Mouse (Mus musculus) ES-Bruce4 (cell line): ENCODE measurements around the gene Nenf. TPM values are rescaled to one million over a fixed set of nuclear protein-coding genes. Genes with fewer than 3 reads are reported as not detected.

Experiments used
- H3K27ac ChIP-seq: 2 replicates; pipeline ENCODE4 v1.5.1; 2012; ENCODE audit warnings: low read length, inconsistent platforms; ENCODE audit not compliant: insufficient read depth
- H3K27me3 ChIP-seq: 2 replicates; pipeline ENCODE4 v1.6.1; 2012; ENCODE audit warnings: mild to moderate bottlenecking, low read length, inconsistent platforms; ENCODE audit not compliant: control insufficient read depth, poor library complexity, insufficient read depth, severe bottlenecking
- H3K36me3 ChIP-seq: 2 replicates; pipeline ENCODE4 v1.6.1; 2012; ENCODE audit warnings: inconsistent platforms, mild to moderate bottlenecking, low read length, moderate library complexity; ENCODE audit not compliant: control insufficient read depth, poor library complexity, insufficient read depth, severe bottlenecking
- H3K4me1 ChIP-seq: one replicate; pipeline ENCODE4 v1.8.1; 2011; ENCODE audit warnings: low read length; ENCODE audit not compliant: control insufficient read depth, insufficient read depth
- H3K4me3 ChIP-seq: 2 replicates; pipeline ENCODE4 v1.5.1; 2011; ENCODE audit warnings: low read depth, mild to moderate bottlenecking, low read length
- H3K9ac ChIP-seq: 2 replicates; pipeline ENCODE4 v1.6.1; 2012; ENCODE audit warnings: low read depth, mild to moderate bottlenecking, inconsistent platforms; ENCODE audit not compliant: poor library complexity, severe bottlenecking
- H3K9me3 ChIP-seq: replicated peaks from 2 replicates; pipeline ENCODE4 v1.6.1; 2012; ENCODE audit warnings: mild to moderate bottlenecking, low read length, inconsistent platforms; ENCODE audit not compliant: control insufficient read depth, poor library complexity, insufficient read depth, severe bottlenecking
- CTCF ChIP-seq: IDR thresholded peaks from one replicate; pipeline ENCODE4 v1.8.1; 2011; ENCODE audit warnings: low read depth, low read length
- EP300 ChIP-seq: IDR thresholded peaks from 2 replicates; pipeline ENCODE4 v1.6.1; 2011; ENCODE audit warnings: low read depth, low read length; ENCODE audit not compliant: insufficient read depth
- POLR2A ChIP-seq: IDR thresholded peaks from one replicate; pipeline ENCODE4 v1.8.1; 2011; ENCODE audit warnings: low read length; ENCODE audit not compliant: insufficient read depth
- polyA plus RNA-seq: library from polyadenylated mRNA; stranded (reverse); fragments of >200 nt; gene quantifications from 2 replicates; pipeline ENCODE4 v1.2.4, GENCODE M21; 2011; ENCODE audit warnings: low read depth; ENCODE audit not compliant: missing spikeins, insufficient read depth, insufficient read length

Gene Nenf
- 19.9 and 20.2 TPM in 2 replicates for polyA plus RNA-seq

DNA sequence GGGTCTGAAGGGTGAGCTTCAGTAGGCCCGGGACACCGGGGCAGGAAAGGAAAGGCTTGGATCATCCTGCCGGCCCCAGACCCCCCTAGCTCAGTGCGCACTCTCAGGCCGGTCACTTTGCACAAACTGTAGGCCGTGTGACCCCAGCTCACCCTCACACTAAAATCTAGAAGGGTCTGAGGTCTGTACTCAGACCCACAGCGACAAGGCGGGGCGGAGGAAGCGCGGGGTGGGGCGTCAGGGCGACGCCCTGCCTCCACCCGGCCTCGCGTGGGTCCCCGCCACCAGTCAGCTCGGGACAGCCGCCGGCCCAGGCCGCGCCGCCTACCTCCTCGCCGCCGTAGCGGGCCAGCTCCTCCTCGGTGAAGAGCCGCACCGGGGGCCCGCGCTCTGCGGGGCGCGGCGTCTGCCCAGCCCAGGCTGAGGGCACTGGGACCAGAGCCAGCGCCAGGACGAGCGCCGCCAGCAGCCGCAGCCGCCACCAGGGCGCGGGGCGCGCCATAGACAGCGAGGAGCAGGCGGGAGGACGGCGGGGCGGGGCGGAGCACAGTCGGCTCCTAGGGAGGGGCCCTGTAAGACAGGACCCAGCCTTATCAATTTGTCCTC, at the start of gene Nenf:
Gene Nenf (minus strand): TSS at position 604 of the 606 bp plus-strand sequence.
- no peak within 1 kb of the TSS for H3K27ac ChIP-seq
- peak within 1 kb of the TSS; percentile 90 for H3K9ac ChIP-seq
- H3K4me3 ChIP-seq = peak within 1 kb of the TSS; percentile 79
- H3K9me3 ChIP-seq = no peaks in the 10 kb centered on the region
- no peak for TF ChIP-seq CTCF
- no peak for TF ChIP-seq POLR2A
- TF ChIP-seq EP300 = no peak
- H3K27me3 ChIP-seq = no peaks in the 10 kb centered on the region
- H3K36me3 ChIP-seq = no peaks in the 10 kb centered on the region
- H3K4me1 ChIP-seq = no peaks in the 10 kb centered on the region

DNA sequence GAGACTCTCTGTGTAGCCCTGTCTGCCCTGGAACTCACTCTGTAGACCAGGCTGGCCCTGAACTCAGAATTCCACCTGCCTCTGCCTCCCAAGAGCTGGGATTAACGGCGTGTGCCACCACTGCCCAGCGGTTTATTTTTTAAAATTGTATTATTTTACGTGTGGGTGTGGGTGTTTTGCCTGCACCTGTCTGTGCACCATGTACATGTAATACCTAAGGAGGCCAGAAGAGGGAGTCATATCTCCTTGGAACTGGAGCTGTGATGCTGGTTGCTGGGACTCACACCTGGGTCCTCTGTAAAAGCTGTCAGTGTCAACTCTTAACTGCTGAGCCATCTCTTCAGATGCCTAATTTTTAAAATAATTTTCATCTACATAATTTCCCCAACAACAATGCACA, 46.5 kb upstream of the Nenf start:
- H3K27me3 ChIP-seq = no peaks in the 10 kb centered on the region
- H3K4me1 ChIP-seq = no peaks in the 10 kb centered on the region
- no peaks in the 10 kb centered on the region for H3K9me3 ChIP-seq
- no peak overlapping the region for H3K9ac ChIP-seq
- no peak overlapping the region for H3K27ac ChIP-seq
- TF ChIP-seq EP300 (no peak), POLR2A (no peak), CTCF (peak; percentile 37)
- peaks cover 23% of the 10 kb centered on the region for H3K36me3 ChIP-seq
- no peak overlapping the region for H3K4me3 ChIP-seq

- H3K9ac ChIP-seq = no peak overlapping the region
- no peak overlapping the region for H3K4me3 ChIP-seq
- no peaks in the 10 kb centered on the region for H3K4me1 ChIP-seq
- H3K9me3 ChIP-seq = no peaks in the 10 kb centered on the region
- H3K27ac ChIP-seq = no peak overlapping the region
- H3K36me3 ChIP-seq = peaks cover 26% of the 10 kb centered on the region
- TF ChIP-seq CTCF (no peak), POLR2A (no peak), EP300 (no peak)
- no peaks in the 10 kb centered on the region for H3K27me3 ChIP-seq
Observed at GRCm38 (mm10) chr1:191362412-191362811, 44.4 kb upstream of the Nenf start.

DNA sequence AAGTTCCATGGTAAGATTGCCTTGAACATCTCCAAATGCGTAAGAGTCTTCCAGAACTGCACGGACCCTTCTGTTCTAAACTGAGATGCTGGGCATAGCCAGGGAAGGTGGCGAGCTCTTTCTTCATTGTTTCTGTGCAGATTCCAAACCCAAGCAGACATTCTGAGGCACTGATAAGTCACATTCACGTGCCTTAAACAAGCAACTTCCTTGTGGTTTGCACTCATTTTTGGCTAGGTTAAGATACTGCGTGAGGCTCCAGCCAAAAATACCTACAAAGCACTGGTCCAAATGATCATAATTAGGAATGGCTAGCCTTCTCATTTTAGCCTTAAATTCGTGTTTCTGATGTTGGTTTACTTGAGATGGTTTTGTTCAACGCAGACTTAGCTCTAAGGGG, 41.5 kb upstream of the Nenf start:
- no peak for TF ChIP-seq EP300
- TF ChIP-seq CTCF = no peak
- no peak for TF ChIP-seq POLR2A

DNA sequence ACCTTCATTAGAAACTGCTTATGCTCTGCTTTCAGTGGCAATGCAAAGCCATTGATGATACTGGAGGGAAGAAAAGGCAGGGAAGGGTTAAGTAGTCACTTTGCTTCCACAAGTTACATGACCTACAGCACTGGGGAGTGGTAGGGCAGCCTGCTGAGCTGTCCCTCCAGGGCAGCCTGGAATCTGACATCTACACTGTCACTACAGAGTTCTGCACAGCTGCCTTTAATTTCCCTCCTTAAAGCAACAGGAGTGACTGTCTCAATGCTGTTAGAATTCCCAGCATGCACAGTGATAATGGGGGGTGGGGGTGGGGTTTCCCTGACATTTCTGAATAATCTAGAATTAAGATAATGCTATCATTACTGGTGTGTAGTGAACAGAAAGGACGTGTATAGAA, 38.9 kb upstream of the Nenf start:
- no peaks in the 10 kb centered on the region for H3K9me3 ChIP-seq
- TF ChIP-seq CTCF (no peak), POLR2A (no peak), EP300 (no peak)
- no peak overlapping the region for H3K27ac ChIP-seq
- peaks cover 40% of the 10 kb centered on the region for H3K36me3 ChIP-seq
- H3K4me3 ChIP-seq = no peak overlapping the region
- no peaks in the 10 kb centered on the region for H3K4me1 ChIP-seq
- no peak overlapping the region for H3K9ac ChIP-seq
- no peaks in the 10 kb centered on the region for H3K27me3 ChIP-seq

More for the DNA sequence above, 41.5 kb upstream of the Nenf start:
- no peaks in the 10 kb centered on the region for H3K4me1 ChIP-seq
- H3K4me3 ChIP-seq = no peak overlapping the region
- no peaks in the 10 kb centered on the region for H3K27me3 ChIP-seq
- H3K9me3 ChIP-seq = no peaks in the 10 kb centered on the region
- no peak overlapping the region for H3K27ac ChIP-seq
- H3K9ac ChIP-seq = no peak overlapping the region
- peaks cover 32% of the 10 kb centered on the region for H3K36me3 ChIP-seq

GRCm38 (mm10) chr1:191353836-191354235, 35.8 kb upstream of the Nenf start:
- H3K27me3 ChIP-seq = no peaks in the 10 kb centered on the region
- TF ChIP-seq CTCF (no peak), EP300 (no peak), POLR2A (no peak)
- H3K27ac ChIP-seq = no peak overlapping the region
- H3K36me3 ChIP-seq = peaks cover 27% of the 10 kb centered on the region
- no peak overlapping the region for H3K9ac ChIP-seq
- no peaks in the 10 kb centered on the region for H3K9me3 ChIP-seq
- H3K4me3 ChIP-seq = no peak overlapping the region
- H3K4me1 ChIP-seq = no peaks in the 10 kb centered on the region
